Mouse (Mus musculus): ENCODE results near the gene Anapc11.

- TF ChIP-seq MYOD1 (IDR thresholded peaks at IDR 0.05; ENCODE audit: control insufficient read depth, insufficient read length, low read depth) (no peak), CTCF (IDR thresholded peaks at IDR 0.05; ENCODE audit: control insufficient read depth, insufficient read depth, insufficient read length) (no peak), MAX (IDR thresholded peaks at IDR 0.05) (no peak), CEBPB (IDR thresholded peaks at IDR 0.05; ENCODE audit: low read depth) (no peak), FOSL1 (IDR thresholded peaks at IDR 0.05; ENCODE audit: insufficient read depth, low read length, poor library complexity, severe bottlenecking) (no peak), MYOG (IDR thresholded peaks at IDR 0.05; ENCODE audit: control insufficient read depth, extremely low read depth, insufficient read length) (no peak)
Measured at GRCm38 (mm10) chr11:120625152-120625775, 27.0 kb downstream of the Anapc11 start, which contains the start of gene Sirt7.

Data from C2C12 (cell line).